8 mouse cellular contexts compared by ENCODE assay signal in the genomic region with DNA sequence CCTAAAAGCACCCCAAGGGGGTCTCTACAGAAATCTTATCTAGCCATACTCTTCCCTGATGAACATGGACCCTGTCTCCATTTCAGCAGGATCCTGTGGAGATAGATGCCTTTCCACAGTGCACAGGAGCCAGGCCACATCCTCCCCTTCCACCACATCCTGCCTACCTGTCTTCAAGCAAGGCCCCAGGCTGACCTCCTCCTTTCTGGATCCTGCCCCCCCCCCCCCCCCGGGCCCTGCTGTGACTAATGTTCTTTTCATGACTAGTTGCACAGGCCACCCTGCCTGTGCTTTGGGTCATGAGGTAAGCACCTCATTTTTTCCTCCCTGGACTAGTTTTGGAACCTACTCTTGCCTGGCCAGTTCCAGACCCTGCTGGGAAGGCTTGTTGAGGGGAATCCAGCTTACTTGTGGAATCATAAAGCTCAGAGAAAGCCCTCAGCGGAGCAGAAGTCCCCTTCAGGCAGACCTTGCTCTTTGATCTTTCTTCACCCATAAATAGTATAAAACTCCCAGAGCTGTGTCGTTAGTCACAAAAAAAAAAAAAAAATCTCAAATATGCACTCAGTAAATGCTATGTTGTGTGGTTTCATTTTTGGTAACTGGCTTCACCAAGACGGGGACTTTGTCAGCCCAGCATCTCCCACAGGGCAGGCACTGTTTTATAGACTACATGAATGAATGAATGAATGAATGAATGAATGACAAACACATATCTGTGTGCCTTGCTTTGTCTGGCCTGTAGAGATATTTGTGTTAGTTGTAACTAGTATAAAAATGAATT. TPM values are rescaled to one million over a fixed set of nuclear protein-coding genes. Genes with fewer than 3 reads are reported as not detected.
DNase-seq lines count a peak whose midpoint lies in the region; ATAC-seq lines count a peak whose summit lies in the region.

No protein-coding gene starts in this region.

- no peaks in the 10 kb centered on the region for H3K9me3 ChIP-seq in erythroblast, embryonic 14.5 days (ENCODE audit: control insufficient read depth, low read length)
- H3K9me3 ChIP-seq in forebrain, embryonic 10.5 days: no peaks in the 10 kb centered on the region
- H3K9me3 ChIP-seq in liver, embryonic 13.5 days (replicated peaks): no peaks in the 10 kb centered on the region

- 63% methylated on average over 4 of the region's 4 CpGs for WGBS in forebrain, embryonic 10.5 days
- 53% methylated on average over 4 of the region's 4 CpGs for WGBS in liver, embryonic 13.5 days (ENCODE audit: insufficient replicate concordance)

- peak; percentile 56 for DNase-seq in 3134 (ENCODE audit: extremely low read depth, insufficient read length, low spot score)
- DNase-seq in forebrain, embryonic 10.5 days (ENCODE audit: extremely low spot score, low spot score): no peak
- no peak for DNase-seq in liver, embryonic 13.5 days
- no peak for DNase-seq in frontal cortex, postnatal 36 days (ENCODE audit: low spot score in 2 of 2)
- no peak for DNase-seq in right cerebral cortex, postnatal 36 days (ENCODE audit: low spot score in 2 of 2)
- DNase-seq in natural killer cell, adult 2 months (ENCODE audit: low spot score in 2 of 2): no peak

- H3K4me1 ChIP-seq in erythroblast, embryonic 14.5 days (ENCODE audit: control insufficient read depth): peaks cover 59% of the 10 kb centered on the region
- peaks cover 74% of the 10 kb centered on the region for H3K4me1 ChIP-seq in forebrain, embryonic 10.5 days
- H3K4me1 ChIP-seq in liver, embryonic 13.5 days (replicated peaks): peaks cover 63% of the 10 kb centered on the region

- no peak overlapping the region for H3K27ac ChIP-seq in forebrain, embryonic 10.5 days
- no peak overlapping the region for H3K27ac ChIP-seq in liver, embryonic 13.5 days

- peak overlapping the region; percentile 64; the same call in 1 of the 2 replicates for H3K9ac ChIP-seq in liver, embryonic 13.5 days

- H3K27me3 ChIP-seq in erythroblast, embryonic 14.5 days (ENCODE audit: control insufficient read depth): peaks cover 14% of the 10 kb centered on the region
- H3K27me3 ChIP-seq in forebrain, embryonic 10.5 days (ENCODE audit: poor library complexity, severe bottlenecking): peaks cover 26% of the 10 kb centered on the region
- H3K27me3 ChIP-seq in liver, embryonic 13.5 days: peaks cover 13% of the 10 kb centered on the region

- H3K4me3 ChIP-seq in erythroblast, embryonic 14.5 days (replicated peaks): peak overlapping the region; percentile 85
- peak overlapping the region; percentile 86 for H3K4me3 ChIP-seq in forebrain, embryonic 10.5 days
- peak overlapping the region; percentile 78 for H3K4me3 ChIP-seq in liver, embryonic 13.5 days (replicated peaks)

- peak overlapping the region; percentile 94 for H3K4me2 ChIP-seq in liver, embryonic 13.5 days

- ATAC-seq in erythroblast, adult 5-6 weeks (replicated peaks; ENCODE audit: low FRiP score, poor library complexity, severe bottlenecking): no peak
- ATAC-seq in liver, embryonic 13.5 days (ENCODE audit: low read depth): no peak

- no peaks in the 10 kb centered on the region; the same call in none of the 2 replicates for H3K36me3 ChIP-seq in erythroblast, embryonic 14.5 days (ENCODE audit: control insufficient read depth)
- no peaks in the 10 kb centered on the region for H3K36me3 ChIP-seq in forebrain, embryonic 10.5 days (replicated peaks)
- H3K36me3 ChIP-seq in liver, embryonic 13.5 days: no peaks in the 10 kb centered on the region

RNA-seq across cellular contexts. Expression of a gene that starts 1.3 kb away (rescaled TPM):
- polyA plus RNA-seq in erythroblast, embryonic 14.5 days (2012): 1.5 and 1.9 TPM in 2 replicates
- total RNA-seq in erythroblast, adult 5-6 weeks (2015; ENCODE audit: low replicate concordance): 11.7 and 14.0 TPM in 2 replicates
- 5.0 and 6.4 TPM in 2 replicates for total RNA-seq in erythroblast, adult 5-6 weeks (2017; ENCODE audit: low replicate concordance)
- polyA plus RNA-seq in forebrain, embryonic 10.5 days (2016; fragmentation: Nextera tagmentation; extraction: Ambion mirVana): 36.7 and 37.7 TPM in 2 replicates
- 35.4 and 36.0 TPM in 2 replicates for polyA plus RNA-seq in liver, embryonic 13.5 days (2015; fragmentation: Nextera tagmentation; extraction: Ambion mirVana)

RNA-seq across cellular contexts. Expression of a gene that starts 19.6 kb away (rescaled TPM):
- polyA plus RNA-seq in erythroblast, embryonic 14.5 days (2012): not detected in 2 replicates
- total RNA-seq in erythroblast, adult 5-6 weeks (2015; ENCODE audit: low replicate concordance): not detected in 2 replicates
- total RNA-seq in erythroblast, adult 5-6 weeks (2017; ENCODE audit: low replicate concordance): not detected in 2 replicates
- 0.30 TPM in 1 of 2 replicates, not detected in the other for polyA plus RNA-seq in forebrain, embryonic 10.5 days (2016; fragmentation: Nextera tagmentation; extraction: Ambion mirVana)
- polyA plus RNA-seq in liver, embryonic 13.5 days (2015; fragmentation: Nextera tagmentation; extraction: Ambion mirVana): 0.23 and 0.30 TPM in 2 replicates

RNA-seq across cellular contexts. Expression of a gene that starts 22.9 kb away (rescaled TPM):
- polyA plus RNA-seq in erythroblast, embryonic 14.5 days (2012): not detected in 2 replicates
- 3.3 TPM in 1 of 2 replicates, not detected in the other for total RNA-seq in erythroblast, adult 5-6 weeks (2015; ENCODE audit: low replicate concordance)
- total RNA-seq in erythroblast, adult 5-6 weeks (2017; ENCODE audit: low replicate concordance): not detected in 2 replicates
- polyA plus RNA-seq in forebrain, embryonic 10.5 days (2016; fragmentation: Nextera tagmentation; extraction: Ambion mirVana): 0.48 TPM in 1 of 2 replicates, not detected in the other
- 0.33 and 0.60 TPM in 2 replicates for polyA plus RNA-seq in liver, embryonic 13.5 days (2015; fragmentation: Nextera tagmentation; extraction: Ambion mirVana)

RNA-seq across cellular contexts. Expression of a gene that starts 50.9 kb away (rescaled TPM):
- 4.3 and 5.1 TPM in 2 replicates for polyA plus RNA-seq in erythroblast, embryonic 14.5 days (2012)
- 3.5 and 4.6 TPM in 2 replicates for total RNA-seq in erythroblast, adult 5-6 weeks (2015; ENCODE audit: low replicate concordance)
- total RNA-seq in erythroblast, adult 5-6 weeks (2017; ENCODE audit: low replicate concordance): 3.9 and 11.2 TPM in 2 replicates
- polyA plus RNA-seq in forebrain, embryonic 10.5 days (2016; fragmentation: Nextera tagmentation; extraction: Ambion mirVana): 41.7 and 42.0 TPM in 2 replicates
- polyA plus RNA-seq in liver, embryonic 13.5 days (2015; fragmentation: Nextera tagmentation; extraction: Ambion mirVana): 14.1 and 15.7 TPM in 2 replicates

Comparison
In these comparisons a context has a peak if more than half of its experiments do, and no peak if none do; other contexts are left out.
1. RNA of a gene that starts 1.3 kb away (polyA plus RNA-seq): 36.7 to 37.7 TPM in forebrain, embryonic 10.5 days and 35.4 to 36.0 TPM in liver, embryonic 13.5 days; 1.5 to 1.9 TPM in erythroblast, embryonic 14.5 days; every median in the first group is over 10 times any median in the second.
2. Peak in every context shown above with its lines, with median percentiles within 50 percentile points of each other: H3K4me3 ChIP-seq.